Mouse (Mus musculus): ENCODE results near the gene Mcm3.

Gene Mcm3

DNA sequence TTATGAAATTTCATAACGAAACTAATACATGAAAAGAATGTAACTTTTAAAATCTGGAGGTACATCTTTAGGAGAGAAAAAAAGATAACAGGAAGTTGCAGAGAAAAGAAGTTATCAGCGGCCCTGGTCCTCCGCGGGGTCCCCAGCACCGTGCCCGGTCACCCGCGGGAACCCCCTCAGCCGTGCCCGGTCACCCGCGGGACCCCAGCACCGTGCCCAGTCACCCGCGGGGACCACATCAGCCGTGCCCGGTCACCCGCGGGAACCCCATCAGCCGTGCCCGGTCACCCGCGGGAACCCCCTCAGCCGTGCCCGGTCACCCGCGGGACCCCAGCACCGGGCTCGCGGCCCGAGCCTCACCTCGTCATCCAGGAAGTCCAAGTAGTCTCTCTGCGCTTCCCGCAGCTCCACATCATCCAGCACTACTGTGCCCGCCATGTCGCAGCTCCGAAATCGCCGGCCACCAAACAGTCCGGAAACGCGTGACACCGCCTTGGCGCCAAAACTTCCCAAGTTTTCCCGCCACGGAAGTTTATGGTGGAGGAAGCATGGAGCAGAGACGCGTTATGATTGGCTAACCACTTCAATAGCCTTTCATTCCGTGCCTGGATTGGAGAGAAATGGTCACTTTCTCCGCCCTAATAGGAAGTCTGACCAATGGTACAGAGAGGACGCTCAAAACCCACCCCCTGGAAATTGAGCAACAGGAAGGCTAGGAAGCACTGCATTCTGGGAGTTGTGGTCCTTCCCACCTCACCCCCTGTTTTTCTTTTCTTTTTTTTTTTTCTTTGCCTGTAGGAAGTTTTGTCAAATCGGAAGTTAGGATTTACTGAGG, at the start of gene Mcm3:
Gene Mcm3, minus strand, starts transcription at position 542 of the 835 bp plus-strand sequence.
- under 1% methylated on average over 52 of the region's 52 CpGs for WGBS

DNA sequence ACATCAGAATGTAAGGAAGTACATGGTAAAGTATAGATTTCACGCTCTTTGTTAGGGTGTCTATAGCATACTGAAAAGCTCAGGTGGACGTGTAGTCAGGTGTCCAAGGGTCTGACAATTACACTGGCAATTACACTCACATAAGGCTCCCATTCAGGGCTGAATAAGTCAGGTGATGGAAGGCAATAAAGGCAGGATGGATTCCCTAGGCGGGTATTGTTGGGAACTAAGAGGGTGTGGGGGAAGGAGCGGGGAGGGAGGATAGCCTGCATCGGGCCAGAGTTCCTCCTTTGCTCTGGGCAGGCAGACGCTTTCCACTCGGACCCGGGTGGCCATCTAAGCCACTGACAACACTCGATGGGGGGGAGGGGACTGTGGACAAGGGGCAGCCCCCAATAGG, 47.9 kb upstream of the Mcm3 start:
- WGBS, result 54% methylated on average over 9 of the region's 9 CpGs

DNA sequence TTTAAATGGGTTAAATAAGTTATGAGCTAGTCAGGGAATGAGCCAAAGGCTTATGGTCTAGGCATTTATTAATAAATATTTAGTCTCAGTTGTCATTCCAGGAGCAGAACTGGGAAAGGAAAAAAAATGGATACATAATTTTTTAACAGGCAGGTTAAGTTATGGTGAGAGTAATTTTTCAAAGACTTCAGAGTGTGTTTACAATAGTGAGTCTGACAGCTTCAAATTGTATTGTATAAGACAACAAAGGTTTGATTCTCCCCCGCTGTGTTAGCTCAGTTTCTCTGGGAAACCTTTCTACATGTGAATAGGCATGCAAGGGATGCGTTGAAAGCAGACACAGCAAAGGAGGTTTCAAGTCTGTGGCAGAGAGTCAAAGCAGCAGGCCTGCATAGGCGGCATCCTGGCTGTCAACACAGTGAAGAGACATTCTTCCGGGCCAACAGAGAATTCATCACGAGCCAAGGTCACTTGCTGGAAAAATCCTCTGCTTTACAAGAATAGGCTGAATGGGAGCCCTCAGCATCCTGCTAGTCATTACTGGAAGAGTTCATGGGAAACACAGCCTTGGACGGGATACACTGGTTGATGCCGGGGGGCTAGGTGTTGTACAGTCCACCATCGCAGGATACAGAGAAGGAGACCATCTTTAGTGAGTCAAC, 47.3 kb upstream of the Mcm3 start:
- WGBS, result 37% methylated on average over 8 of the region's 8 CpGs

DNA sequence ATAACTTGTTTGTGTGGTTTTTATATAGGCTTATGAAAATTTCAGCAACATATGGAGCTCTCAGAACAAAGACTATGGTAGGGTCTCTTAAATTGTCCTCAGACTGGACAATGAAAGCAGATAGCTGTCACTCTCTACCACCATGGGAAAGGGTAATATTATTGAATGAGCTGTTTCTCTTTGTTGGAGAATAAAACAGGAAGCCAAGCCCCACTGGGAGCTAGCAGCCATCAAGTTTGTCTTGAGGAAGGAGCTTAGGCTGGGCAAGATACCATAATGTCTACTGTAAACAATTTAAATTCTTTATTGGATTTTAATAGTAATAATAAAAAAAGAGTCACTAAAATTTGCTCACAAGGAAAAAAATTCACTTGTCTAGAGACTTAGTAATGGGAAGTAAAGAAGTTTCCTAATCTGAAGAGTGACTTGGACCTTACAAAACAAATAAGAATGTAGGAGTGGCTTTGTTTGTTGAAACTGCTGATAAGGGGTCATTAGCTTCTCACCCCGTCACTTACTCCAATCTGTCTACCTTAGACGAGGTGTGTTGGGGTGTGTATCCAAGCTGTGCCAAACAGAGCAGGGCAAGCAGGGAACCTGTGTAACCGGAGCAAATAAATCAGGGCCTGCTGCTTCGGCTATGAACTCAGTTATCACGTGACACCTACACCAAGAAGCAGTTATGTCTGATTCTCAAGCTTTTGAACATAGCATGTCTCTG, 43.5 kb upstream of the Mcm3 start:
- WGBS, result 88% methylated on average over 5 of the region's 5 CpGs

DNA sequence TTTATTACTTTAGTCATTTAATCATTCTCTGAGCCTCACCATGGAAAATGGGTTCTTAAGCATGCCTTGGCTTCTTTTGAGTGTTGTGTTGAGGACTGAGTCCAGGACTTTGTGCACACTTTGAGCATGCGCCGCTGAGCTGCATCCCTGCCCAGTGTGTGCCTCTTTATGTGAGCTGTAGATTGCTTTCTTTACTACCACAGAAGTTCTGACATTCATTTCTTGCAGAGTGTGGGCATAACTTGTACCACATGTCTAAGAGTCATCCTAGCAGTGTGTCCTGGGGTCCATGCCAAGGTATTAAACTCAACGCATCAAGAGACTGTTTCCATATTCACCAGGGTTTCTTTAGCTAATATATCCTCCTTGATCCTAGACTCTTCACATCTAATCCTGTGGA, 41.8 kb upstream of the Mcm3 start:
- 65% methylated on average over 3 of the region's 3 CpGs for WGBS

DNA sequence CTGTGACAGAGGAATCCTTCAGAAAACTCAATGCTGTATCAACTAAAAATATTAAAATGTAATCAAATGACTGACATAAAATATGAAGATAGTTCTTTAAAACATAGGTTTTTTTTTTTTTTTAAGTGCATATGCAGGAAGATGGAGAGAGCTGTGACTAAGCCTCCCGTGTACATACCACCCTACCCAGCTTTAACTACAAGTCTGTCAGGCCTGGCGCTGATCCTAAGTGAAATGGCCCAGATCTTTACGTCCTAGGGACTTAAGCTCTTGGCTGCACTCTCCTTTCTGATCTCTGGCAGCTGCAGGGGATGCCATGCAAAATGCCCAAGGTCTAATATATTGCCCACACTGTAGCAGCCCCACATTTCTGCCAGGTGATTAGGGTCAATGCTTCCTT, 40.7 kb upstream of the Mcm3 start:
- 80% methylated on average over 3 of the region's 3 CpGs for WGBS

DNA sequence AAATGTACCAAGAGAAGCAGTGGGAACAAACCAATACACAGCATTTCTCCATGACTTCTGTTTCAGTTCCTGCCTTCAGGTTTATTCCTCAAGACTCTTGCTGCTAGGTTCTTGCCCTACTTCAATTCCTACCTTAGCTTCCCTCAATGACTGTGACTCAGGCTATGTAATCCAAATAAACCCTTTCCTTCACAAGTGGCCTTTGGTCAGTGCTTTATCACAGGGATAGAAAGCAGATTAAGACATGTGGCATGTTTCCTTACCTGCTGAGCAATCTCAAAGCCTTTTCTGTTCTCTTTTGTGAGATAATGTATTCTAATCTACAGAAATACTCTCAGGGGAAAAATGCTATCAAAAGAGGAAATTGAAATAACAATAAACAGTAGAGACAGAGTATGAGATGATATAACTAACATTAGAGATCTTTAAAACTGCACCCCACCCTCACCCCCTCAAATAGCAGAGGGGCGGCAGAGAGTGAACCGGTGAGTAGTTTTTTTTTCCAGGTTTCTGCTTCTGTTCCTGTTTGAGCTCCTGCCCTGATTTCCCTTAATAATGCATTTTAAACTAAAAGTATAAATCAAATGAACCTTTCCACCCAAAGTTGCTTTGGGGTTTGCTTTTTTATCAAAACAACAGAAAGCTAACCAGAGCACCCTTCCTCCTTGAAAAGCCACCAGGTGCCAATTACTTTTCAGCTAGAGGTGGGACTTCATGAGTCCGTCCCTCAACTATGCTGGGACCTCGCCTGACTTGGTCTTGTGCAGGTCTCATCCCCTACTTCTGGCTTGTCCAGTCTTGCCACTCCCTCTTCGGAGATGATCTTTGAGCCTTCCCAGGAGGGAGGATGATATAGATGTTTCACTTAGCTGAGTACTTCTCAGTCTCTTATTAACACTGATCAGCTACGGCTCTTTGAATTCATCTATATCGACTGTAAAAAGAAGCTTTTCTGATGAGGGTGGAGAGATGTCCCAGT, 37.1 kb upstream of the Mcm3 start:
- 93% methylated on average over 7 of the region's 7 CpGs for WGBS

DNA sequence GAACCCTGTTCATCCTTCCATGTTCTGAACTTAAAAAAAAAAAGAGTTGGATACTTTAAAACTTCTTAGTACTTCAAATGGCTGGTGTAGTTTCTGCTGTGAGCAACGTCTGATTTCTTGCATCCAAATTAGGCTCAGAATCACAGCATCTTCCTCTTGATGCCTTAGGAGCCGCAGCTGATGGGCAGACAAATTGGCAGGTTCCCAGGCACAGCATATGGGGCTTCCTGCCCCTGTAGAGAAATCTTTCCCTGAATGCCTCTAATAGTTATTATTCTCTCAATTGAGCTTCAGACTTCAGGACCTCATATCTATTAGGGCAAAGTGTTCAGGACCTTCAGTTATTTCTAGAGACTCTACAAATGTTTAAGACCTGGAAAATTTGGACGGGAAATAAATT, 19.8 kb upstream of the Mcm3 start:
- 55% methylated on average over 3 of the region's 3 CpGs for WGBS

DNA sequence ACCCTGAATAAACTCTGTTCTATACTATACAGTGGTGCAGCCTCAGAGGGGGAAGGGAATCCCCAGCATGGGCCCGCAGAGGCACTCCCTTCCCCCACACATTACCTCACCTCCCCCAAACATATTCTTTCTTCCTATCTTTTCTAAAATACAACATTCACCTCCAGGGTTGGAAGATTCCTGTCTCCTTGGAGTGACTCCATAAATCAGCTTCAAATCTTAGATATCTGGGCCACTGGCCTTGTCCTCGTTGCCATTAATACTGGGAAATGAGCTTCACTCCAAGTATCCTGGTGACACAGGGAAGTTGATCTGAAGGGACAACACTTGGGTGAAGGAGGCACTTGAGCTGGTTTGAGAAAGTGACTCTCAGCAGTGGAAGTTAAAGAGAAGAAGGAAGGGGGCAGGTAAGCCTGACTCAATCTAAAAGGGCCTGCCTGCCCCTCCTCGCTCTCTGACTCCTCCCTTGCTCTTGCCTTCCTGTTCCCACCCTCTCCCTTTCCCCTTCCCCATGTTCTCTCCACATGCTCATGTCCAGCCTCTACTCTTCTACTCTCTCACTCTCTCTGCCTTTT, 16.5 kb upstream of the Mcm3 start:
- 89% methylated on average over 3 of the region's 3 CpGs for WGBS

DNA sequence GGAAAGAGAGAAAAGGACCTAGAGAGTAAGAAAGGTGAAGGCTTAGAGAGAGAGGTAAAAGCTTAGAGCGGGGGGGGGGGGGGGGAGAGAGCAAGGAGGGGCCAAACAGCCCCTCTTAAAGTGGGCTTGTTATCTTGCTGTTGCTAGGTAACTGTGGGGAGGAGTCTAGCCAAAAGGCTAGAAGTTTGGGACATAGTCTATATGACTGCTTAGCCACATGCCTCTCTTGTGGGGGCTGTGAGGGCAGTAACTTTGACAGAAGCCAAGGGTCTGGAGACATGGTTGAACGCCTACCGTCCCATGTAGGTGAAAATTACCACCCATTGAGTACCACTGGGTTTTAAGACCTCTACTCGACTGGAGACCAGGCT, 13.0 kb upstream of the Mcm3 start:
- WGBS, result 89% methylated on average over 4 of the region's 4 CpGs

DNA sequence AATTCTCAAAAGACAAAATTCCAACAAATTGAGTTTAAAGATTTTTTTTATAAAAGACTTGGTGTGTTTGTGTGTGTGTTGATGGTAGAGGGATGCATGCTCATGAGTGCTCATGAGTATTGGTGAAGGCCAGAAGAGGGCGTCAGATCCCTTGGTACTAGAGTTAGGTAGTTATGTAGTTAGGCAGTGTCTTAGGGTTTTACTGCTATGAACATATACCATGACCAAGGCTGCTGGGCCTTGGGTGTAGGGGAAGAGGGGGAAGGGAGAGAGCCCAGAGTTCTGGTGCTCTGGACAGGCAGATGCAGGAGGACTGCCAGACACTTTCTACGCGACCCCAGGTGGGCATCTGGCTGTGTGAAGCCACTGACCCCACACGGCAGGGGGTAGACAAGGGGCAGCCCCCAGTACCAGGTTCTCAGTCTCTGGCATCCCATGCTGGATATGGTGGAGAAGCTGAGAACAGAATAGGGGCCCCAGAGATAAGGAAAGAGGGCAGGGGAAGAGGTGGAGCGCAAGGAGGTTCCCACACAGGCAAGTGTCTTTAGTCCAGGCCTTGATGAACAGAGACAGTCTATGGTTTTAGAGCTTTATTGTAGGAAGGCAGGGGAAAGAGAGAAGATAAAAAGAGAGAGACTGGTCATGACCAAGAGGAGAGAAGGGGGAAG, 12.5 kb upstream of the Mcm3 start:
- WGBS, result 77% methylated on average over 5 of the region's 5 CpGs

DNA sequence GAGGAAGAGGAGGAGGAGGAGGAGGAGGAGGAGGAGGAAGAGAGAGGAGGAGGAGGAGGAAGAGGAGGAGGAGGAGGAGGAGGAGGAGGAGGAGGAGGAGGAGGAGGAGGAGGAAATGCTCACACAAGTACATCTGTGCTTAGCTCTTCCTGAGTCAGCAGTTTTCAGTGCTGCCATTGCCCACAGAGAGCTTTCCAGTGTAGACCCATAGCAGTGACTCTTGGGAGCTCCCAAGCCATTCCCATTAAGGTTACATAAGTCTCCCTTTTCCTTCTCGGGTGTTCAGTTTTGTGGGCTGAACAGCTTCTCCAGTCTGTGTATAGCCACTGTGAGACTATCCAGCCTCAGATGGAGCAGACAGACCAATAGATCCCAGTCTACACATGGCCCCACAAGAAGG, 10.4 kb upstream of the Mcm3 start:
- WGBS, result 64% methylated on average over 1 of the region's 1 CpGs

DNA sequence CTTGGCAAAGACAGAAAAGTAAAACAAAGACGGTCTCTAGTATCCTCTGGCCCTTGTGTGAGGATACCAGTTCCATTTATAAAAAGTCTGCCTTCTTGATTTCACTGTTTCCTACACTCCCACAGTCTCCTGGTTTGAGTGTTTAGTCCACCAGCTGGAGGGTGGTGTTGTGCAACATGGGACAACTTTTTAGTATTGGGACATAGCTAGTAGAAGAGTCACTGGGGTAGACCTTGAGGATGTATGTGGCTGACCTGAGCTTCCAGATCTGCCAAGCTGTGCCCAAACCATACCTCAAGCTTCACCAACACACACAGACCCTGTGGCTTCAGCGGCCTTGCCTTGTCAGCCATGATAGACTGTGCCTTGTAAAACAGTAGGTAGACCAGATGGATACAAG, 7.9 kb upstream of the Mcm3 start:
- 87% methylated on average over 2 of the region's 2 CpGs for WGBS

DNA sequence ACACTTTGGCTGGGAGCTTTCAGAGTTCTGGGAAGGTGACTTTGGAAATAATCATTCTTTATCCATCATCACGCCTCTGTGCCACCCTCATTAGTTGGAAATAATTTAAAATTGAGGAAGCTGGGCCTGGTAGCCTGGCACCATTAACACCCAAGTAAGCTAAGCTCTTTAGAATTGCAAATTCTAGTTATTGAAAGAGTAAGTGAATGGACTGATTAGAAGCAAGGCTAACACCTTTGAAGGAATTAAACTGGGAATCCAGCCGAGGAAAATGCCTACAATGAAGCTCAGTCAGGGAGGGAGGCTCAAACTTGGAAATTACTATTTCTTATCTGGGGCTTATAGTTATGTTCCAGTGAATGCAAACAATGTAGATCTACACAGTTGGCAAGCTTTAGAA, 3.8 kb upstream of the Mcm3 start:
- 73% methylated on average over 2 of the region's 2 CpGs for WGBS

DNA sequence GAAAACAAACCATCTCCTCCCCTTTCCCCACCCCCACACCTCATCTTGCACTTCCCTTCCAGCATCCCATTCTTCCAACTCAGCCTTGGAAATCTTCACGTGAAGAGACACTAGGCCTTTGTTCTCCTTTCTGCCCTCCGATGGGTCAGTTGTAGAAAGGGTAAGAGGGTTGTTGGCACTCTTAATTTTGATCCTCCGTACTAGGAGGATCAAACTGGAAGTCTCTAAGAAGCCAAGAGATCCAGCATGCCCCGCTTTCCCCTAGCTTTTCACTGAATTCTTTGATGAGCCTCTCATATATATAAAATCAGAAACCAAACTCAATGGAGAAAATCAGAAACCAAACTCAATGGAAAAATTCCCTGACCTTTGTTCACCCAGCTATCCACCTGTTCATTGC, 3.4 kb upstream of the Mcm3 start:
- 58% methylated on average over 4 of the region's 4 CpGs for WGBS

DNA sequence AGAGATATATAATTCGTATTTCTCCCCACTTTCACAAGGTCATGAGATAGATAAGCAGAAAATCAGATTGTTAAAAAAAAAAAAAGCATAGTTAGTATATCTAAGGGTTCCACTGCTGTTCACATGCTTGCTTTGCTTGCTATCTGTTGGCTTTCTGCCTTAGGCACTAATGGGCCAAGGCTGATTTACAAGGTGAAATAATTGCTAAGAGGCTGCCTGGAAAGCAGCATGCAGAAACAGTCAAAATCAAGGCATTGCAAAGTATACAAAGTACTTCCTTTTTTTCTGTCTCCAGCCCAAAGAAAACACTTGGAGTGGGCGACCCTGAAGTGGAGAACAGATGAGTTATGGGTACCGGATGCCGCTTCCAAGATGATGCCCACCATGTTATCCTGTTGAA, 847 bp upstream of the Mcm3 start:
- 80% methylated on average over 4 of the region's 4 CpGs for WGBS

DNA sequence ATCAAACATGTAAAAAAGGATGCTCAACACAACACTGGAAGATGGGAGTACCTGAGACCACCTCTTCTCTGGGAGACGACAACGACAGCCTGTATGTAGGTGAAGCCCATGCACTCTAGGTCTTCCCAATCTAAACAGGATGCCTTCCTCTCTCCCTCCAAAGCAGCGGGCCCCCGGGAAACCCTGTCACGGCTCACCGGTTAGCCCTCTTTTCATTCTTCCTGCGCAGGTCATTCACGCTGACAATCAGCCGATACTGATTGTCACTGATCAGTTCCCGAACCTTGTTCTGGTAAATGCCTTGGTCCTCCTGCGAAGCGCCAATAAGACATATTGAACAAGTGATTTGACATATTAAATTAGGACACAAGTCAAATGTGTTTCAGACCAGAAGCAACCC, 2.5 kb downstream of the Mcm3 start:
- 73% methylated on average over 12 of the region's 12 CpGs for WGBS

DNA sequence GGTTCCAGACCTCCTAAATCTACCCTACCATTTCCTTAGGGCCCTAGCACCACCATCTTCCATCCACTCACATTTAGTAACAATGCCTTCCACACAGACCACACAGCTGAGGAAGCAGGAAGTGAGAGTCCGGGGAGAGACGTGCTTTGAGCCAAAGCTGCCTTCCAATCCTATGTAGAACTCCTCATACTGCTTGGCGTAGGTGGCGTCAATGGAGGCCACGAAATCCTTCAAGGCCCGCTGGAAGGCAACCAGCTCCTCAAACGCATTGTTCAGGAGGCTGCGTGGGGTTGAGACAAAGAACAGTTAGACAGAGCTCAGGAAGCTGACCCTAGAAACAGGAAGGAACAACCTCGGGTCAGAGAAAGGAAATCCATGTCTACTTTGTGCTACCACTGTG, 2.9 kb downstream of the Mcm3 start:
- WGBS, result 70% methylated on average over 9 of the region's 9 CpGs

DNA sequence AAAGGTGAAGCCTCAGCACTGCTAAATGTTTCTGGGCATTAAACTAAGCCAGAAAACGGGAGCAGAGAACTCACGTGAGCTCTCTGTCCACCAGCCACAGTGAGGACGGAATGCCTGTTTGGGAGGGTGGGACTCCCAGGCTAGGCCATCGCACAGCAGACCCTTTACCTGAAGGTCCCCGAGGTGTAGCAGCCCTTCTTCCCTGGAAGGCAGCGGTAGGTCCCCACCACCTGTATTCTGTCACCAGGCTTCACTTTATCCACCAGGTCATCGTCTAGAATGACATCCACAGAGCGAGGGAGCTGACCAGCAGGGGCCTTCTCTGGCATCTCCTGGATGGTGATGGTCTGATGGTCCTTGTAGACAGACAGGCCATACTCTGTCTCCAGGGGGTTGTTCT, 5.6 kb downstream of the Mcm3 start:
- WGBS, result 95% methylated on average over 8 of the region's 8 CpGs

DNA sequence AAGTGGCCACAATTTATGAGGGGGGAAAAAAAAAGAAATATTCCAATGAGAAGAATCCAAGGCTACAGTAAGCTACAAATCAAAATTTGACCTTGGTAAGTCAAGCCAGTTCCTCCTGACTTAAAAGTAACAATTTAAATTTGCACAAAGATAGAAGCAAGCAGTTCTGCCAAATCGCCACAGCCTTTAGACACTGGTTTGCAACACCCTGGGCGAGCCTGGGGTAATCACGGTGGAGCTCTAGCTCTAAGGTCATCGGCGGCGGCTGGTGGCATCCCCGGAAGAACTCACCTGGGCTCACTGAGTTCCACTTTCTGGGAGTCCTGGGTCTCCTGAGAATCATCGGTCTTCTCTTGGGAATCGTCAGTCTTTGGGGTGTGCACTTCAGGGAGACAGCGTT, 15.6 kb downstream of the Mcm3 start:
- 95% methylated on average over 10 of the region's 10 CpGs for WGBS
